Mouse (Mus musculus) forebrain, embryonic 14.5 days (tissue): ENCODE measurements around the gene Tpm1. TPM values are rescaled to one million over a fixed set of nuclear protein-coding genes. Genes with fewer than 3 reads are reported as not detected.

ENCODE experiments used
- ATAC-seq: fragments of 200-750 bp; cut with Nextera tagmentation; 2 replicates; pipeline ENCODE4 v1.8.0; 2017; ENCODE audit warnings: mild to moderate bottlenecking, moderate library complexity
- DNase-seq: peaks from one replicate; pipeline ENCODE4 v3.0.0-alpha.2; 2015; ENCODE audit warnings: low spot score
- H3K27ac ChIP-seq: fragments of 300-500 bp; sonication (generic); 2 replicates; pipeline ENCODE4 v1.5.1; 2014; ENCODE audit warnings: low read depth, mild to moderate bottlenecking, control low read depth, low read length, moderate library complexity
- H3K27me3 ChIP-seq: fragments of 300-500 bp; sonication (generic); replicated peaks from 2 replicates; pipeline ENCODE4 v1.6.1; 2014; ENCODE audit warnings: low read length, control low read depth, mixed read lengths; ENCODE audit not compliant: control insufficient read depth, insufficient read depth
- H3K36me3 ChIP-seq: fragments of 300-500 bp; sonication (generic); 2 replicates; pipeline ENCODE4 v1.6.1; 2014; ENCODE audit warnings: low read length, control low read depth; ENCODE audit not compliant: control insufficient read depth, insufficient read depth
- H3K4me1 ChIP-seq: fragments of 300-500 bp; sonication (generic); 2 replicates; pipeline ENCODE4 v1.6.1; 2014; ENCODE audit warnings: antibody characterized with exemption, low read length, control low read depth; ENCODE audit not compliant: control insufficient read depth, insufficient read depth
- H3K4me2 ChIP-seq: fragments of 300-500 bp; sonication (generic); 2 replicates; pipeline ENCODE4 v1.6.1; 2014; ENCODE audit warnings: mild to moderate bottlenecking, control low read depth, low read length
- H3K4me3 ChIP-seq: fragments of 300-500 bp; sonication (generic); 2 replicates; pipeline ENCODE4 v1.5.1; 2014; ENCODE audit warnings: low read depth, low read length, control low read depth
- H3K9ac ChIP-seq: fragments of 300-500 bp; sonication (generic); 2 replicates; pipeline ENCODE4 v1.6.1; 2014; ENCODE audit warnings: mild to moderate bottlenecking, low read length, control low read depth, moderate library complexity
- H3K9me3 ChIP-seq: fragments of 300-500 bp; sonication (generic); replicated peaks from 2 replicates; pipeline ENCODE4 v1.6.1; 2016; ENCODE audit warnings: low read length, control low read depth, mixed read lengths; ENCODE audit not compliant: control insufficient read depth
- WGBS: fragments of 180-500 bp; shearing (Covaris S2); extraction: QIAGEN DNeasy Blood & Tissue Kit; methylation state at CpG from one replicate; pipeline ENCODE4 v1.1.7; 2014; 5-methylcytosine and 5-hydroxymethylcytosine counted together
- polyA plus RNA-seq: library from polyadenylated mRNA; unstranded; fragments of >200 nt; fragmentation: Nextera tagmentation; extraction: Ambion mirVana; gene quantifications from 2 replicates; pipeline ENCODE4 v1.2.1, GENCODE M21; 2014

Gene Tpm1
- polyA plus RNA-seq, 1 experiment from 2014 or later, result 104 TPM

DNA sequence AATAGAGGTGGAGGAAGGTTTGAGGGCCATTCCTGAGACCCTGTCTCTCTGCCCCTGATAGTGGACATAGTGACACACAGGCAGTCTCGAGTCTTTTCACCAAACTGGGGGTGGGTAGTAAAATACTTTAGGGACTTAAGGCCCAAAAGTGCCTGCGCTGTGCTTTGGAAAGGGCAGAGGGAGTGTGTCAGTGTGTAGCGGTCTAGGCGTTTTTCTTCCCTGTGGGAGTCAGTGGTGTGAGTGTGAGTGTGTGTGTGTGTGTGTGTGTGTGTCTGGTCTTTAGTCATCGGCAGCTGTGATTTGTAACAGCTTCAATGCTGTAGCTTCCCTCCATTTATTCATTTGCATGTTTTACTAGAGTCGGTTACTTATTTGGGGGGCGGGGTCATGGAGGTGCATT lies 630 bp upstream of the Tpm1 start:
- WGBS, result 22% methylated on average over 7 of the region's 7 CpGs
- DNase-seq (no peak), ATAC-seq (no peak)
- peak overlapping the region; percentile 44 for H3K4me3 ChIP-seq
- H3K9ac ChIP-seq, result no peak overlapping the region; the same call in 1 of the 2 replicates
- peaks cover 11% of the 10 kb centered on the region for H3K4me1 ChIP-seq
- no peaks in the 10 kb centered on the region for H3K9me3 ChIP-seq
- peaks cover 34% of the 10 kb centered on the region for H3K27me3 ChIP-seq
- peak overlapping the region; percentile 91 for H3K4me2 ChIP-seq
- H3K36me3 ChIP-seq, result no peaks in the 10 kb centered on the region
- H3K27ac ChIP-seq, result no peak overlapping the region

GRCm38 (mm10) chr9:67048483-67049085 lies 622 bp downstream of the Tpm1 start:
- DNase-seq, result no peak
- no peak overlapping the region for H3K27ac ChIP-seq
- peaks cover 11% of the 10 kb centered on the region for H3K4me1 ChIP-seq
- peak overlapping the region; percentile 66 for H3K9ac ChIP-seq
- ATAC-seq, result no peak
- H3K9me3 ChIP-seq, result no peaks in the 10 kb centered on the region
- peak overlapping the region; percentile 91 for H3K4me2 ChIP-seq
- H3K36me3 ChIP-seq, result no peaks in the 10 kb centered on the region
- peaks cover 34% of the 10 kb centered on the region for H3K27me3 ChIP-seq
- WGBS, result 1% methylated on average over 25 of the region's 26 CpGs
- H3K4me3 ChIP-seq, result peak overlapping the region; percentile 44

GRCm38 (mm10) chr9:67047606-67048482 lies 1.4 kb downstream of the Tpm1 start:
- Histone ChIP-seq H3K9me3 (no peaks in the 10 kb centered on the region), H3K27me3 (peaks cover 34% of the 10 kb centered on the region), H3K4me1 (peaks cover 12% of the 10 kb centered on the region), H3K4me3 (peak overlapping the region; percentile 44), H3K27ac (no peak overlapping the region), H3K36me3 (no peaks in the 10 kb centered on the region), H3K4me2 (peak overlapping the region; percentile 91), H3K9ac (peak overlapping the region; percentile 66)
- ATAC-seq (no peak), DNase-seq (peak; percentile 40)
- whole genome bisulfite sequencing, result under 1% methylated on average over 50 of the region's 50 CpGs

- ATAC-seq, result no peak
- peaks cover 34% of the 10 kb centered on the region for H3K27me3 ChIP-seq
Observed at GRCm38 (mm10) chr9:67046881-67047605, 2.2 kb downstream of the Tpm1 start.

GRCm38 (mm10) chr9:67045966-67046602 lies 3.1 kb downstream of the Tpm1 start:
- Histone ChIP-seq H3K4me3 (no peak overlapping the region), H3K36me3 (no peaks in the 10 kb centered on the region), H3K27ac (no peak overlapping the region), H3K4me1 (peaks cover 30% of the 10 kb centered on the region), H3K27me3 (peaks cover 34% of the 10 kb centered on the region), H3K9ac (no peak overlapping the region), H3K9me3 (no peaks in the 10 kb centered on the region), H3K4me2 (no peak overlapping the region)
- ATAC-seq (no peak), DNase-seq (no peak)
- 7% methylated on average over 5 of the region's 5 CpGs for WGBS

More at GRCm38 (mm10) chr9:67046881-67047605, 2.2 kb downstream of the Tpm1 start:
- peak overlapping the region; percentile 91 for H3K4me2 ChIP-seq
- no peaks in the 10 kb centered on the region for H3K36me3 ChIP-seq
- H3K9me3 ChIP-seq, result no peaks in the 10 kb centered on the region
- H3K9ac ChIP-seq, result peak overlapping the region; percentile 66
- no peak for DNase-seq
- peaks cover 20% of the 10 kb centered on the region for H3K4me1 ChIP-seq
- no peak overlapping the region for H3K27ac ChIP-seq
- H3K4me3 ChIP-seq, result peak overlapping the region; percentile 44
- WGBS, result 5% methylated on average over 15 of the region's 15 CpGs

GRCm38 (mm10) chr9:67045306-67045675 lies 3.9 kb downstream of the Tpm1 start:
- no peaks in the 10 kb centered on the region for H3K9me3 ChIP-seq
- no peak for DNase-seq
- H3K27ac ChIP-seq, result no peak overlapping the region
- 34% methylated on average over 4 of the region's 4 CpGs for WGBS
- H3K4me3 ChIP-seq, result no peak overlapping the region
- ATAC-seq, result no peak
- H3K4me1 ChIP-seq, result peaks cover 36% of the 10 kb centered on the region
- H3K36me3 ChIP-seq, result no peaks in the 10 kb centered on the region
- H3K27me3 ChIP-seq, result peaks cover 32% of the 10 kb centered on the region
- H3K9ac ChIP-seq, result no peak overlapping the region
- no peak overlapping the region for H3K4me2 ChIP-seq

GRCm38 (mm10) chr9:67044551-67045305 lies 4.5 kb downstream of the Tpm1 start:
- H3K4me1 ChIP-seq, result peaks cover 41% of the 10 kb centered on the region
- H3K27ac ChIP-seq, result no peak overlapping the region
- no peak overlapping the region for H3K4me2 ChIP-seq
- H3K27me3 ChIP-seq, result peaks cover 28% of the 10 kb centered on the region
- WGBS, result 35% methylated on average over 9 of the region's 9 CpGs
- no peak overlapping the region for H3K9ac ChIP-seq
- no peak overlapping the region for H3K4me3 ChIP-seq
- H3K9me3 ChIP-seq, result no peaks in the 10 kb centered on the region
- no peaks in the 10 kb centered on the region for H3K36me3 ChIP-seq
- DNase-seq, result peak; percentile 91
- ATAC-seq, result 0 out of 2 replicates have a peak, but pooled peaks have one; percentile 32
